Mouse (Mus musculus) lung, adult 2 months (tissue): Measurements from ENCODE around the gene Mrpl45.

Experiments
- CTCF ChIP-seq: fragments of 200-500 bp; IDR thresholded peaks from 2 replicates; pipeline ENCODE4 v1.5.1; 2011; ENCODE audit warnings: mild to moderate bottlenecking, low read length, control low read depth; ENCODE audit not compliant: insufficient read depth
- POLR2A ChIP-seq: fragments of 200-500 bp; IDR thresholded peaks from 2 replicates; pipeline ENCODE4 v1.6.1; 2011; ENCODE audit warnings: low read depth, mild to moderate bottlenecking, control low read depth, low read length, borderline replicate concordance; ENCODE audit errors: extremely low read depth

GRCm38 (mm10) chr11:97289276-97290230 is 26.0 kb upstream of the Mrpl45 start:
- TF ChIP-seq CTCF: no peak
- TF ChIP-seq POLR2A: no peak
